Mouse (Mus musculus): ENCODE results near the gene Cradd. TPM values are rescaled to one million over a fixed set of nuclear protein-coding genes. Genes with fewer than 3 reads are reported as not detected.

Gene Cradd
- polyA plus RNA-seq (2012; ENCODE audit: insufficient read depth, low replicate concordance): 18.0 and 47.9 TPM in 2 replicates

- H3K9me3 ChIP-seq: peaks cover 10% of the 10 kb centered on the region
- no peaks in the 10 kb centered on the region for H3K27me3 ChIP-seq (replicated peaks)
- peaks cover 7% of the 10 kb centered on the region for H3K36me3 ChIP-seq (replicated peaks; ENCODE audit: low read length)
- no peak; the same call in 1 of the 2 replicates for TF ChIP-seq FLI1 (IDR thresholded peaks at IDR 0.05; ENCODE audit: low read length)
- no peak for TF ChIP-seq GATA1 (IDR thresholded peaks at IDR 0.05; ENCODE audit: borderline replicate concordance, low read length)
- peak within 1 kb of the TSS; percentile 99 for H3K4me3 ChIP-seq (replicated peaks)
- H3K4me1 ChIP-seq: peaks cover 24% of the 10 kb centered on the region
Measured at GRCm38 (mm10) chr10:95323393-95324277, at the start of gene Cradd. Cradd (minus strand) TSS chr10:95324133.

GRCm38 (mm10) chr10:95373340-95373739, 49.4 kb upstream of the Cradd start:
- no peak for TF ChIP-seq FLI1 (IDR thresholded peaks at IDR 0.05; ENCODE audit: low read length)
- no peak for TF ChIP-seq GATA1 (IDR thresholded peaks at IDR 0.05; ENCODE audit: borderline replicate concordance, low read length)
- no peak overlapping the region for H3K4me3 ChIP-seq (replicated peaks)
- H3K27me3 ChIP-seq (replicated peaks): no peaks in the 10 kb centered on the region
- H3K9me3 ChIP-seq: peaks cover 14% of the 10 kb centered on the region
- H3K36me3 ChIP-seq (replicated peaks; ENCODE audit: low read length): no peaks in the 10 kb centered on the region
- peaks cover 7% of the 10 kb centered on the region for H3K4me1 ChIP-seq

DNA sequence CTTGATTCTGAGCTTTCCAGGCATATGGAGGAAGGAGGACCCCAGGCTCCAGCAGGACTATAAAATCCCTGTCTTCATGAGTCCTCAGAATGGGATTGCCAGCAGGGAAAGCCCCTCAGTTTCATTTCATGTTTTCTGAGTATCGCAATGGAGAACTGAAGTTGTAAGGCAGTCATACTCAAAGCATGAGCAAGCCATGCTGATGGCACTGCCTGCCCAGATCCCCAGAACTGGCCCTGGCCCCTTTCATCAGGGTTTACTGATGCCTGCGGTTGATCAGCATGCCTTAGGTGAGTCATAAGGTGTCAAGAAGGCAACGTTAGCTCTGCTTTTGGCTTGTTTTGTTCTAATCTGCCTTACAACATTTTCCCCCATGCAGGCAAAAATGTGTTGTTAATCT, 48.0 kb upstream of the Cradd start:
- Histone ChIP-seq H3K4me3 (replicated peaks) (no peak overlapping the region), H3K9me3 (peaks cover 3% of the 10 kb centered on the region; the same call in 1 of the 2 replicates), H3K27me3 (replicated peaks) (no peaks in the 10 kb centered on the region), H3K4me1 (peaks cover 7% of the 10 kb centered on the region), H3K36me3 (replicated peaks; ENCODE audit: low read length) (no peaks in the 10 kb centered on the region)
- TF ChIP-seq GATA1 (IDR thresholded peaks at IDR 0.05; ENCODE audit: borderline replicate concordance, low read length) (no peak), FLI1 (IDR thresholded peaks at IDR 0.05; ENCODE audit: low read length) (no peak)

GRCm38 (mm10) chr10:95369190-95369589, 45.3 kb upstream of the Cradd start:
- H3K27me3 ChIP-seq (replicated peaks): no peaks in the 10 kb centered on the region
- H3K4me3 ChIP-seq (replicated peaks): no peak overlapping the region
- H3K4me1 ChIP-seq: peaks cover 7% of the 10 kb centered on the region
- peaks cover 16% of the 10 kb centered on the region for H3K9me3 ChIP-seq
- no peak for TF ChIP-seq FLI1 (IDR thresholded peaks at IDR 0.05; ENCODE audit: low read length)
- TF ChIP-seq GATA1 (IDR thresholded peaks at IDR 0.05; ENCODE audit: borderline replicate concordance, low read length): no peak
- no peaks in the 10 kb centered on the region for H3K36me3 ChIP-seq (replicated peaks; ENCODE audit: low read length)

GRCm38 (mm10) chr10:95368151-95368550, 44.2 kb upstream of the Cradd start:
- Histone ChIP-seq H3K27me3 (replicated peaks) (peaks cover 2% of the 10 kb centered on the region), H3K4me3 (replicated peaks) (no peak overlapping the region), H3K36me3 (replicated peaks; ENCODE audit: low read length) (no peaks in the 10 kb centered on the region), H3K4me1 (peaks cover 7% of the 10 kb centered on the region), H3K9me3 (peaks cover 20% of the 10 kb centered on the region)
- TF ChIP-seq GATA1 (IDR thresholded peaks at IDR 0.05; ENCODE audit: borderline replicate concordance, low read length): no peak
- no peak for TF ChIP-seq FLI1 (IDR thresholded peaks at IDR 0.05; ENCODE audit: low read length)

DNA sequence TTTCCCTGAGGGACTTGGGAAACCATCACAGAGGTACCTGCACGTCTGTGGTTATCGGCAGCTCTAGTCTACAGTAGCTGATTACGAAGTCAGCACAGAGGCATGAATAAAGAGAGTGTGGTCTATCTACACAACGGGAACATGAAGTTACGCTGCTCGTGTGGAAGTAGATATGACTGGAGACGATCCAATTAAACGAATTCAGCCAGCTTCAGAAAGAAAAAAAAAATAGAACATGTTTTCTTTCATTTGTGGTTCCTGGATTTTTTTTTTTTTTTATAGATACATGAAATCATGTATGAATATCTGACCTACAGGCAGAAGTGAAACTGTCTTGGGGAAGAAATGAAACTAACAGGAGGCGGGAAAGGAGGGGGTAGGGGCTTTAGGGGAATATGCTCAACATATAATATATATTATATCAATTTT, 43.7 kb upstream of the Cradd start:
- no peak overlapping the region for H3K4me3 ChIP-seq (replicated peaks)
- no peak for TF ChIP-seq FLI1 (IDR thresholded peaks at IDR 0.05; ENCODE audit: low read length)
- TF ChIP-seq GATA1 (IDR thresholded peaks at IDR 0.05; ENCODE audit: borderline replicate concordance, low read length): no peak
- peaks cover 2% of the 10 kb centered on the region for H3K27me3 ChIP-seq (replicated peaks)
- H3K9me3 ChIP-seq: peaks cover 20% of the 10 kb centered on the region
- H3K4me1 ChIP-seq: peaks cover 7% of the 10 kb centered on the region
- H3K36me3 ChIP-seq (replicated peaks; ENCODE audit: low read length): no peaks in the 10 kb centered on the region

- H3K4me3 ChIP-seq (replicated peaks): no peak overlapping the region
- H3K9me3 ChIP-seq: peaks cover 20% of the 10 kb centered on the region
- peaks cover 2% of the 10 kb centered on the region for H3K27me3 ChIP-seq (replicated peaks)
- H3K4me1 ChIP-seq: peaks cover 7% of the 10 kb centered on the region
- H3K36me3 ChIP-seq (replicated peaks; ENCODE audit: low read length): no peaks in the 10 kb centered on the region
- TF ChIP-seq GATA1 (IDR thresholded peaks at IDR 0.05; ENCODE audit: borderline replicate concordance, low read length): no peak
- TF ChIP-seq FLI1 (IDR thresholded peaks at IDR 0.05; ENCODE audit: low read length): no peak
Measured at GRCm38 (mm10) chr10:95367241-95367640, 43.3 kb upstream of the Cradd start.

DNA sequence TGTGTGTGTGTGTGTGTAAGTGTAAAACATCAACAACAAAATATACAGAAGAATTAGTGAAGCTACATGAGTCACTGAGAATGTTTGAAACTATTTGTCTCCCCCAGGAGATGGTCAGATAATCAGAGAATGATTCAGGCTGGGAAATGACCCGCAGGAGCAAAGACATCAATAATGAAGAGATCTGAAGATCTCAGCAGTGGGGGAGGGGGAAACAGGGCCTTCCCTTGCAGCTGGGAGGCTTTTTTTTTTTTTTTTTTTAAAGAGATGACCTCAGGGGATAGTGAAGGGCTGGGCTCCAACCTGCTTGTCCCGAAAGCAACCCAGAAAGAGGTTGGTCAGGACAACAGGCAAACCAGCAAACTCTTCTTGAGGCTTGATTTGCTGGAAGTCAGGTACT, 38.4 kb upstream of the Cradd start:
- Histone ChIP-seq H3K4me3 (replicated peaks) (no peak overlapping the region), H3K36me3 (replicated peaks; ENCODE audit: low read length) (no peaks in the 10 kb centered on the region), H3K4me1 (peaks cover 8% of the 10 kb centered on the region; the same call in 1 of the 2 replicates), H3K27me3 (replicated peaks) (peaks cover 2% of the 10 kb centered on the region), H3K9me3 (peaks cover 20% of the 10 kb centered on the region)
- no peak for TF ChIP-seq GATA1 (IDR thresholded peaks at IDR 0.05; ENCODE audit: borderline replicate concordance, low read length)
- no peak for TF ChIP-seq FLI1 (IDR thresholded peaks at IDR 0.05; ENCODE audit: low read length)

- TF ChIP-seq GATA1 (IDR thresholded peaks at IDR 0.05; ENCODE audit: borderline replicate concordance, low read length) (no peak), FLI1 (IDR thresholded peaks at IDR 0.05; ENCODE audit: low read length) (no peak)
- Histone ChIP-seq H3K4me1 (peaks cover 8% of the 10 kb centered on the region; the same call in 1 of the 2 replicates), H3K9me3 (peaks cover 20% of the 10 kb centered on the region), H3K27me3 (replicated peaks) (peaks cover 2% of the 10 kb centered on the region), H3K4me3 (replicated peaks) (no peak overlapping the region), H3K36me3 (replicated peaks; ENCODE audit: low read length) (no peaks in the 10 kb centered on the region)
Measured at GRCm38 (mm10) chr10:95361260-95361841, 37.4 kb upstream of the Cradd start.

GRCm38 (mm10) chr10:95360048-95360447, 36.1 kb upstream of the Cradd start:
- Histone ChIP-seq H3K36me3 (replicated peaks; ENCODE audit: low read length) (no peaks in the 10 kb centered on the region), H3K4me3 (replicated peaks) (no peak overlapping the region), H3K27me3 (replicated peaks) (peaks cover 7% of the 10 kb centered on the region), H3K4me1 (peaks cover 11% of the 10 kb centered on the region; the same call in 1 of the 2 replicates), H3K9me3 (peaks cover 14% of the 10 kb centered on the region)
- TF ChIP-seq GATA1 (IDR thresholded peaks at IDR 0.05; ENCODE audit: borderline replicate concordance, low read length) (no peak), FLI1 (IDR thresholded peaks at IDR 0.05; ENCODE audit: low read length) (no peak)
